Mouse (Mus musculus) heart, postnatal 25 days (tissue): ENCODE results near the gene Klf5. TPM values are rescaled to one million over a fixed set of nuclear protein-coding genes. Genes with fewer than 3 reads are reported as not detected.

Source experiments
- DNase-seq: peaks from one replicate; pipeline ENCODE4 v3.0.0; 2022; ENCODE audit warnings: low spot score
- intact Hi-C: fragments of 180-260 bp; cut with DNase I; formaldehyde crosslinking; loops from one replicate; pipeline ENCODE4 v1.15.1; 2025
- total RNA-seq, 2 experiments: library from RNA; stranded (reverse); gene quantifications; 2 replicates each; pipeline ENCODE4 v1.2.3; 2021

The Klf5 gene
- total RNA-seq, 2 experiments from 2014 or later = 1.1 TPM

DNA sequence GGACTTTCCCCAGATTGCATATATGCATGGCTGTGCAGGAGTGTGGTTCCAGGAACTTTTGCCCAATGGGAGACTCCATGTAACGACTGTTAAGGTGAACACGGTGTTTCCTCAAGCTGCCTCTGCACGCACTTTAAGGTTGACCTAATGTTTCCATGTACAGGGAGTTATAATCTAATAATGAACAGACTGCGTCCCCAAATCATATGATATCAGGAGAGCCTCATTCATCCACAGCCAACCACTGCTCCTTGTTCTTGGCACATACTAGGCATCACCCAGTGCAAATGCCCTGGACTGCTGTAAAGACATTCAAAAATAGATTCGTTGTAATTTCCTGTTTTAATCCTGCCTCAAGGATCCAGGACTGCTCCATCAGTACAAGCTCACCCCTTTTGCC lies 64.5 kb downstream of the Klf5 start:
- no peak for DNase-seq
- intact Hi-C loops = no loop called here

DNA sequence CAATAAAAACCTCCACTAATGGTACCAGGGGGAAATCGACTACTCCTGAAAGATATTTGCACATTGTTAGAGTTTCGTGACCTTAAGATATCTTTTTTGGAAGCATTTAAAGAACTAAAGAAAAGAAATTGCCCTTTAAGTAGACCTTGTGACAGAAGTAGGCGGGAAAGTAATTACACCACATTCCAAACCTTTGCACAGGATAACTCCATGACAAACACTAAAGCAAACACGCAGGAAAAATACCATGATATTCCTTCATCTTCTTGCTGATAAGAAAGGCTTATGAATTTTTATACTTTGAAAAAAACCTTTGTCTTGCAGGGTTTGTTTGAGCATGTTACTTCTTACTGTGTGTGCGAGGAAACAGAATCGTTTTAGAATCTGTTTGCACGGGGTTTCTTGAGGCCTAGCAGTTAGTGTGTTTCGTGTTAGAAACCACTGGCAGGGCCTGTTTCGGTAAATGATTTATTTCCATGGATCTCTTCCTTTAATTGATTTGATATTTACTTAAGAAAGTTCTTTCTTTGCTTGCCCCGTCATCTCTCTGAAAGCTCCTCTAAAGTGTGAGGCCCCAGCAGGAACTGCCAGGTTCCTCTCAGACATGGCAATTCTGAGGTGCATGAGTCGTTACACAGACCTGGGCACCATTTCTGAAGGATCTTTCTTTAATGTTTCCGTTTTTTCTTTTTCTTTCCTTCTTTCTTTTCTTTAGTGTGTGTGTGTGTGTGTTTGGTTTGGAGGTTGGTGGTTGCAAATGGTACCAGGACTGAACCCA lies 65.7 kb downstream of the Klf5 start:
- intact Hi-C loops = no loop called here

More for the DNA sequence above, 65.7 kb downstream of the Klf5 start:
- no peak for DNase-seq

Other genes starting within 250 kb of the Klf5 start
- gene Pibf1, start 199.3 kb upstream of the Klf5 start, total RNA-seq = 1 to 10 TPM; 7.4 to 7.8 TPM
- gene Dis3, start 198.9 kb upstream of the Klf5 start, total RNA-seq = 10 to 100 TPM; 10.5 to 11.6 TPM